Mouse (Mus musculus): ENCODE data around the gene Ticam1.
"Not testable (repeated sequence)": the region's sequence is repeated elsewhere in the genome, so short reads cannot be mapped to it uniquely, and the experiment has no call there.

Gene Ticam1

GRCm38 (mm10) chr17:56261166-56261565, 15.4 kb downstream of the Ticam1 start:
- no peak for DNase-seq

- DNase-seq = no peak
Measured at GRCm38 (mm10) chr17:56259301-56260037, 17.1 kb downstream of the Ticam1 start.

- DNase-seq = not testable (repeated sequence)
Measured at GRCm38 (mm10) chr17:56258812-56259211, 17.8 kb downstream of the Ticam1 start.

GRCm38 (mm10) chr17:56258269-56258668, 18.3 kb downstream of the Ticam1 start:
- not testable (repeated sequence) for DNase-seq

- DNase-seq = no peak
Measured at GRCm38 (mm10) chr17:56257181-56257894, 19.2 kb downstream of the Ticam1 start.

GRCm38 (mm10) chr17:56256239-56256881, 20.2 kb downstream of the Ticam1 start, which contains the start of gene Fem1a:
Gene Fem1a (plus strand): TSS chr17:56256810.
- peak; percentile 98 for DNase-seq

GRCm38 (mm10) chr17:56255863-56256238, 20.7 kb downstream of the Ticam1 start:
- peak; percentile 99 for DNase-seq

GRCm38 (mm10) chr17:56255429-56255828, 21.2 kb downstream of the Ticam1 start:
- DNase-seq = peak; percentile 30

- no peak for DNase-seq
Measured at GRCm38 (mm10) chr17:56254695-56255094, 21.9 kb downstream of the Ticam1 start.

GRCm38 (mm10) chr17:56251136-56251829, 25.3 kb downstream of the Ticam1 start:
- DNase-seq = peak; percentile 73

- no peak for DNase-seq
Measured at GRCm38 (mm10) chr17:56245608-56246007, 31.0 kb downstream of the Ticam1 start.

GRCm38 (mm10) chr17:56241541-56242401, 34.8 kb downstream of the Ticam1 start:
- DNase-seq = peak; percentile 93

GRCm38 (mm10) chr17:56233818-56234469, 42.6 kb downstream of the Ticam1 start:
- peak; percentile 91 for DNase-seq

- DNase-seq = no peak
Measured at GRCm38 (mm10) chr17:56233389-56233788, 43.2 kb downstream of the Ticam1 start.

GRCm38 (mm10) chr17:56229943-56230342, 46.6 kb downstream of the Ticam1 start:
- DNase-seq = no peak

GRCm38 (mm10) chr17:56226566-56226965, 50.0 kb downstream of the Ticam1 start:
- DNase-seq = no peak

- DNase-seq = no peak
Measured at GRCm38 (mm10) chr17:56224916-56225315, 51.7 kb downstream of the Ticam1 start.

- no peak for DNase-seq
Measured at GRCm38 (mm10) chr17:56219805-56220204, 56.8 kb downstream of the Ticam1 start.

Data from embryo, embryonic 11 days (tissue).